Mouse (Mus musculus) splenic B cell, adult 2 months (primary cell): Measurements from ENCODE around the gene Phkg1.
"Not testable (repeated sequence)": the region's sequence is repeated elsewhere in the genome, so short reads cannot be mapped to it uniquely, and the experiment has no call there.

Source experiments
- DNase-seq: peaks from one replicate; pipeline ENCODE4 v3.0.0-alpha.2; 2011; ENCODE audit warnings: low read depth, low spot score
- H3K27me3 ChIP-seq: 2 replicates; pipeline ENCODE4 v1.6.1; 2012; ENCODE audit warnings: mild to moderate bottlenecking, low read length, moderate library complexity, mixed read lengths; ENCODE audit not compliant: control insufficient read depth, poor library complexity, insufficient read depth, severe bottlenecking
- H3K36me3 ChIP-seq: 2 replicates; pipeline ENCODE4 v1.6.1; 2012; ENCODE audit warnings: mild to moderate bottlenecking, low read length, moderate library complexity, mixed read lengths; ENCODE audit not compliant: control insufficient read depth, poor library complexity, insufficient read depth, severe bottlenecking

Gene Phkg1

GRCm38 (mm10) chr5:129898449-129898848, at the start of gene Phkg1:
TSS of gene Phkg1 (minus strand) at chr5:129898549.
- DNase-seq: no peak
- H3K27me3 ChIP-seq: no peaks in the 10 kb centered on the region
- H3K36me3 ChIP-seq: no peaks in the 10 kb centered on the region

- no peaks in the 10 kb centered on the region for H3K27me3 ChIP-seq
- peak; percentile 18 for DNase-seq
- H3K36me3 ChIP-seq: no peaks in the 10 kb centered on the region
Measured at GRCm38 (mm10) chr5:129947528-129948033, 49.2 kb upstream of the Phkg1 start.

- H3K27me3 ChIP-seq: no peaks in the 10 kb centered on the region
- DNase-seq: no peak
- no peaks in the 10 kb centered on the region for H3K36me3 ChIP-seq
Measured at GRCm38 (mm10) chr5:129943402-129943801, 45.1 kb upstream of the Phkg1 start.

- H3K36me3 ChIP-seq, H3K27me3 ChIP-seq: not testable (repeated sequence)
- DNase-seq: peak; percentile 34
Measured at GRCm38 (mm10) chr5:129942073-129942939, 44.0 kb upstream of the Phkg1 start.

GRCm38 (mm10) chr5:129941495-129942045, 43.2 kb upstream of the Phkg1 start, which contains the start of gene Vkorc1l1:
TSS of gene Vkorc1l1 (plus strand) at chr5:129941970.
- Histone ChIP-seq H3K27me3 (no peaks in the 10 kb centered on the region), H3K36me3 (no peaks in the 10 kb centered on the region)
- peak; percentile 100 for DNase-seq

- Histone ChIP-seq H3K27me3 (no peaks in the 10 kb centered on the region), H3K36me3 (no peaks in the 10 kb centered on the region)
- no peak for DNase-seq
Measured at GRCm38 (mm10) chr5:129940736-129941494, 42.6 kb upstream of the Phkg1 start.

- Histone ChIP-seq H3K27me3 (no peaks in the 10 kb centered on the region), H3K36me3 (no peaks in the 10 kb centered on the region)
- no peak for DNase-seq
Measured at GRCm38 (mm10) chr5:129940281-129940680, 41.9 kb upstream of the Phkg1 start.

GRCm38 (mm10) chr5:129936941-129937340, 38.6 kb upstream of the Phkg1 start:
- H3K36me3 ChIP-seq: no peaks in the 10 kb centered on the region

GRCm38 (mm10) chr5:129929924-129930855, 31.8 kb upstream of the Phkg1 start:
- Histone ChIP-seq H3K36me3 (no peaks in the 10 kb centered on the region), H3K27me3 (no peaks in the 10 kb centered on the region)
- no peak for DNase-seq

More at GRCm38 (mm10) chr5:129936941-129937340, 38.6 kb upstream of the Phkg1 start:
- no peaks in the 10 kb centered on the region for H3K27me3 ChIP-seq
- DNase-seq: no peak

GRCm38 (mm10) chr5:129925933-129926332, 27.6 kb upstream of the Phkg1 start:
- DNase-seq: no peak
- Histone ChIP-seq H3K27me3 (no peaks in the 10 kb centered on the region), H3K36me3 (no peaks in the 10 kb centered on the region)

- Histone ChIP-seq H3K27me3 (no peaks in the 10 kb centered on the region), H3K36me3 (no peaks in the 10 kb centered on the region)
- DNase-seq: no peak
Measured at GRCm38 (mm10) chr5:129924820-129925452, 26.6 kb upstream of the Phkg1 start.

GRCm38 (mm10) chr5:129921972-129922371, 23.6 kb upstream of the Phkg1 start:
- H3K27me3 ChIP-seq: no peaks in the 10 kb centered on the region
- H3K36me3 ChIP-seq: no peaks in the 10 kb centered on the region
- no peak for DNase-seq

GRCm38 (mm10) chr5:129919320-129919719, 21.0 kb upstream of the Phkg1 start:
- H3K27me3 ChIP-seq: no peaks in the 10 kb centered on the region
- no peaks in the 10 kb centered on the region for H3K36me3 ChIP-seq
- DNase-seq: no peak
